Mouse (Mus musculus) embryo, embryonic 11.5 days (tissue): ENCODE measurements around the gene Tmem170b.

Experiments used
- DNase-seq: peaks from one replicate; pipeline ENCODE4 v3.0.0-alpha.2; 2012; ENCODE audit warnings: low read depth, low spot score

Gene Tmem170b

DNA sequence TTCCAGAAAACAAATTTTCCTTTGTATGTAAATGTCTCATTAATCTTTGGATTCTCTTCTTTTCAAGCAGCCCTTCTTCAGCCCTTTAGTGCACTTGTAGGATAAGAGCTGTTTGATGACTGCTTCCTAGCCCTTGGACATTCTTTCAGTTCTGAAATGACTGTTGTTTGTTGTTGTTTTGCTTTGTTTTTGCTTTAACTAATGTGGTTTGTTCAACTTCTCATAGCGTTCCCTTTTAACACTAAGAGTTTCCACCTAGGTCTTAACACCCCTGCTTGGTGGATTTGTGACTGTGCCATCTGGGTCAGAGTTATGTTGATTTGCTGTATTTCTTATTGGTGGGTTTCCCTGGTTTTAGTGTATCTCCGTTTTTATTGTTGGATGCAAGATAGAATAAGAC, 8.8 kb downstream of the Tmem170b start:
- no peak for DNase-seq

DNA sequence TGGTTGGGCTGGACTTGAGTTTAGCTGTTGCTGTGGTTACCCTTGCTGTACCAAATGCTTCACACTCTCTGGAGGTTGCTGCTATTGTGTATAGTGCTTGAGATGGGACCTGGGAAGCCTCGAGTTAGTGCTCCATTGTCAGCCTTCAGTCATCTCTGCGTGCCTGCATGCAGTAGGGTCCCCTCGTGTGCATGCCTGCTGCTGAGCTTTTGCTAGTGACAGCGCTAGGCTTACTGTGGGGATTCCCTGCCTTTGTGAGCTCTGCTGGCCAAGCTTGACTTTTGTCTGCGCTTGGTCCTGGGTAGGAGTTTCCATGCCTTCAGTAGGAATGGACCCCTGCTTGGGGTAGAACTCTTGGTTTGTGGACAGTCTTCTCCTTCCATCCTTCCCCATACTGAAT, 9.3 kb downstream of the Tmem170b start:
- DNase-seq: no peak

GRCm38 (mm10) chr13:41619470-41619869, 13.8 kb downstream of the Tmem170b start:
- no peak for DNase-seq

DNA sequence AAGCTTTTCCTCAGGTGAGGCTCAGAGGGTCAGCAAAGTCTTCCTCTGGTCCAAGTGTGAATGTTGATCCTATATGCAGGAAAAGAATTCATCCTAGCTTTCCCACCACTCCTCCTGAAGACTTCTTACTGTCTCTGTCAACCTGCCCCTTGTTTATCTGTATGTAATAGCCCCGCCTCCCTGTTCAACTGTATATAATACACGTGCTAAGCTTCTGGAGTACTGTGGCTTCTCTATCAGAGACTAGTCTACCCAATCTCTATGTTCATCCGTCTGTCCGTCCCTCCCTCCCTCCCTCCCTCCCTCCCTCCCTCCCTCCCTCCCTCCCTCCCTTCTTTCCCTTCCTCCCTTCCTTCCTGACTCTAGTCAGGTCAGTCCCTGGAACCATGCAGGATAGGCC, 14.4 kb downstream of the Tmem170b start:
- no peak for DNase-seq

DNA sequence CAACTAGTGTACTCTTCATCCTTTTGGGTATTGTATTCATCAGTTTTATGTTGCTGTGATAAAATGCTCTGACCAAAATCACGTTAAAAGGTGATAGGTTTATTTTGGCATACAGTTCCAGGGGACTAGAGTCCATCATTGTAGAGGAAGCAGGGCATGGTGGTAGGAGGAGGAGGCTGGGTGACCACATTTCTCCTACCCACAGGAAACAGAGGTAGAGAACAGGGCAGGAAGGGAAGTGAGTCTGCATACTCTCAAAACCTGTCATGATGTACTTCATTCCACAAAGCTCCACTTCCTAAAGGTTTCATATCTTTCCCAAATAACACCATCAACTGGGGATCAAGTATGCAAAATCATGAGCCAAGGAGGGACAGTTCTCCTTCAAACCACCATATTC, 18.4 kb downstream of the Tmem170b start:
- DNase-seq: no peak

DNA sequence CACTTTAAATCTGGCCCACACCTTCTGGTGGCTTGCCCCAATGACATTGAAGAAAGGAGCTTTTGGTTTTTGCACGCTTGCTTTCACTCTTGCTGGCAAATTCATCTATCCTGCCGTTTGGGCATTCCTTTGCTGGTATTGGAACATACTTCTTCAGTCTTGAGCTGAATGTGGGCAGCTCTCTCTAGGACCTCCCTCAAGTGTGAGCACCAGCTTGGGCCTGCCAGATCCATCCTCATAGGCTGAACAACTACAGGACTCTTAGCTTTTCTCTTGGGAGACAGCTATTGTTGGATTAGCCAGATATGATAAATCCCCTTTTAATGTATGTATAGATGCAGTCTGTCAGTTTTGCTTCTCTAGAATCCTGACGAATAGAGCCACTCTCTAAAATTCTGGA, 19.5 kb downstream of the Tmem170b start:
- no peak for DNase-seq

- no peak for DNase-seq
Observed at GRCm38 (mm10) chr13:41627277-41627916, 21.7 kb downstream of the Tmem170b start.

DNA sequence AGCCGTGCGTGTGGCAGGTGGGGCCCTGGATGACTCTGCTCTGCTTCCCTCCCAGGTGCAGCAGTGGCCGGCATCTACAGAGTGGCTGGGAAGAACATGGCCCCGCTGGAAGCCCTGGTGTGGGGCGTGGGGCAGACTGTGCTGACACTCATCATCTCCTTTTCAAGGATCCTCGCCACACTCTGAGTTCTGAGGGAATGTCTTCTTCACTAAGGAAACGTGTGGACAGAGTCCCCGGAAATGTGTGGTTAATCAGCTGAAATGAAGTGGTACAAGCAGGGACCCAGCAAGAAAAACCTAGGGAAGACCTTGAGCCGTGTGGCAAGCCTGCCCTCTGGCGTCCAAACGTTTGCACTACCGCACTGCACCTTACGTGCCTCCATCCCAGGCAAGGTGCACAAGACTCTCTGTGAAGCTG, 28.7 kb downstream of the Tmem170b start:
- peak; percentile 38 for DNase-seq

GRCm38 (mm10) chr13:41638083-41638482, 32.4 kb downstream of the Tmem170b start:
- DNase-seq: no peak

DNA sequence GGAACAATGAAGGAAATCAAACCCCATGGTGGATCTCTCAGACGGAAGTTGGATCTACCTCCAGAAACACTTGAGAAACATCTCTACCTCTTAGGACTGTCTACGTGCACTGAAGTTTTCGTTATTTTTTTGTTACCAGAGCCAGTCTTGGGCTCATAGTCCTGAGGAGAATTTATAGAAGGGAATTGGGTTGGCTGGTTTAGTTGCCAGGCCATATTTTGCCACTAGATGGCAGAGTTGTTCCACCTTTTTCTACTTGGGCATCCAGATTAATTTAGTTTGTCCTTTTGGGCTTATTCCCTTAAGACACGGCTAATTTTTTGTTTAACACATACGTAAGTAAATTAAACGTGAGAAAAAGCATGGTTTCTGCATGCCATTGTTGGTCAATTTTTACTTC, 37.1 kb downstream of the Tmem170b start:
- peak; percentile 47 for DNase-seq

GRCm38 (mm10) chr13:41643798-41644197, 38.1 kb downstream of the Tmem170b start:
- no peak for DNase-seq

GRCm38 (mm10) chr13:41644591-41645482, 39.1 kb downstream of the Tmem170b start:
- DNase-seq: no peak

DNA sequence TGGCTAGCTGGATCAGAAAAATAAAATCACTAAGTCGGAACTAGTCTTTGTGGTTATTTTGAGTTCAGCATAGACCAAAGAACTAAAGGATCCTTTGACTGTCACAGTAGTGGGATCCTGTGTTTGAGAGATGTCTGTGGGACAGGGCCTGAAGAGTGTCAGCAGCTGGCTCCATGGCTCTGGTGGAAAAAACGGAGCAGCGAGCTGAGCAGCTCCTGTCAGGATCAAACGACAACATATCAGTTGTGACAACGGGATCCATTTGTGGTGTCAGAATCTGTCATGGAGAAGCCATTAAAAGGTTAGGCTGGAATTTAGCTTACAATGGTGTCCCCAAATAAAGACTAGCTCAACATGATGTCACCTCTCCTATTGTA, 39.8 kb downstream of the Tmem170b start:
- DNase-seq: no peak

DNA sequence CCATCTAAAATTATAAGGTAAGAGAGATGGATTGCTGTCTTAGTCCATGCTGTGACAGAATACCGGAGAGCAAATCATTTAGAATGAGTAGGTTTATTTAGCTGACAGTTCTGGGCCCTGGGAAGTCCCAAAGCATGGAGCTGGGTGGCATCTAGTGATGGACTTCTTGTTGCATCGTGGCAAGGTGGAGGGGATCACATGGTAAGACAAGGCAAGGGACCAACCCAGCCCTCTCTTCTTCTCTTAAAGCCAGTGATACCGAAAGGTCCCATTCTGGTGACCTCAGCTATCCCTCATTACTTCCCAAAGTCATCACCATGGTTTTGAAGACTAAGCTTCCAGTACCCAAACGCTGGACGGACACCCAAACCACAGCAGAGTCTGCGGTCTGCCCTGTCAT, 42.3 kb downstream of the Tmem170b start:
- DNase-seq: no peak

DNA sequence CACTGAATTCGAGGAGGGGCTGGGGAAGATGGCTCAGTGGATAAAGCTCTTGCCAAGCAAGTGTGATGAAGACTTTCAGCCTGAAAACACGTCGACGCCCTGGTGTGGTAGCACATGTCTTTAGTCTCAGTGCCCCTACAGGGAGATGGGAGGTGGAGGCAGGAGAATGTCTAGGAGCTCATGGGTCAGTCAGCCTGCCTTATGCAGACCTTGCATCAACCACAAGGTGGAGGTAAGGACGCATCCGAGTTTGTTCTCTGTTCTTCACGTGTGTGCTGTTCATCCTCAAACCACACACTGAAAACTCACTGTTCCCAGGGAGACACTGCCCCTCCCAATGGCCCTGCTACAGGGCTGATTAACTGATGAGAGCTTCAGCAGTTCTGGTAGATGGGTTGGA, 45.0 kb downstream of the Tmem170b start:
- no peak for DNase-seq

GRCm38 (mm10) chr13:41653791-41654190, 48.1 kb downstream of the Tmem170b start:
- DNase-seq: no peak

- DNase-seq: no peak
Observed at GRCm38 (mm10) chr13:41655576-41656090, 49.9 kb downstream of the Tmem170b start.

- no peak for DNase-seq
Observed at GRCm38 (mm10) chr13:41660052-41660793, 54.5 kb downstream of the Tmem170b start.

GRCm38 (mm10) chr13:41661116-41661515, 55.4 kb downstream of the Tmem170b start:
- no peak for DNase-seq

- DNase-seq: no peak
Observed at GRCm38 (mm10) chr13:41662401-41663070, 56.8 kb downstream of the Tmem170b start.

DNA sequence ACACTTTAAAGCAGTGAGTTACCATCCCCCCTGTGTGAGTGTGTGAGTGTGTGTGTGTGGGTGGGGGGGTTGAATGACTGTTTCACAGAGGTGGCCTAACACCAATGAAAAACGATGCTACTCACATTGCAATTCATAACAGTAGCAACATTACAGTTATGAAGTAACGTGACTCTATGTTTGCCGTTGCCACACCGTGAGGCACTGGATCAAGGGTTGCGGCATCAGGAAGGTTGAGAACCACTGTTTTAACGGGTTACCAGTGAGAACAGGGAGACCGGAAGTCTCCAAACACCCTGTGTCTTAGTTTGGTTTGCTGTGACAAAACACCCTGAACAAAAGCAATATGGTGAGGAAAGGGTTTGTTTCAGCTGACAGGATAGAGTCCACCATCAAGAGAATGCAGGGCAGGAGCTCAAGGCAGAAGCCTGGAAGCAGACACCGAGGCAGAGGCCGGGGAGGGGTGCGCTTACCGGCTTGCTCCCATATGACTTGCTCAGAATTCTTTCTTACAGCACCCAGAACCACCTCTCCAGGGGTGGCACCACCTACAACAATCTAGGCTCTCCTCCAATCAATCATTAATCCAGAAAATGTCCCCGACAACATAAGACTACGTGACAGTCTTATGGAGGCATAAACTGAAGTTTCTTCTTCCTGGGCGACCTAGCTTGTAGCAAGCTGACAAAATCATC, 57.9 kb downstream of the Tmem170b start:
- no peak for DNase-seq
